9 mouse cellular contexts compared by ENCODE assay signal in the genomic region with DNA sequence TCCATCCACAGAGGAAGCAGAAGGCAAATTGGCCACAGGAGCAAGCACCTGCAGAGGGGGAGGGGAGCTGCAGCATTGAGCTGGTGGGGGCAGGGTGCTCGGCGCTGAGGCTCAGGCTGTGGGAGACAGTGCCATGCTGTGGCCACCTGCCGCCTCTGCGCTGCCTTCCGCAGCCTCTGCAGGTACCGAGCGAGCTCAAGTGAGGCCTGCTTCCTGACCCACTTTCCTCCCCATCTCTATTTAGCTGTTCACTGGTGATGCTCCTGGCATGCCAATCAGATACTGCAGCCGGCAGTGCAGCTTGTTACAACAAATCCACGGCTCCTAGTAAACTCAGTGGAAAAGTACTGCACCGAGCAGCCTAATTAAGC.
A peak's percentile ranks its signal among the peaks of the same experiment; 100 is the strongest.
DNase-seq lines count a peak whose midpoint lies in the region; ATAC-seq and TF ChIP-seq lines count a peak whose summit lies in the region.
"Had no signal": no experiment of that assay in that cellular context is flagged by ENCODE, and none has a peak within 500 bp of the region (broad histone marks: within the 10 kb centered on the region; RNA-seq: fewer than 3 reads in every experiment).

No protein-coding gene starts in this region.

- peak; percentile 43; the same call in 1 of the 2 replicates for TF ChIP-seq CTCF in testis, adult 2 months (IDR thresholded peaks at IDR 0.05; ENCODE audit: control insufficient read depth, insufficient read depth, insufficient replicate concordance, low read depth, low read length)
- TF ChIP-seq CTCF in small intestine, adult 2 months (IDR thresholded peaks at IDR 0.05; ENCODE audit: extremely low read depth, insufficient read length, insufficient replicate concordance, low read depth, low read length), result peak; percentile 39; the same call in 1 of the 2 replicates

- H3K4me1 ChIP-seq in testis, adult 2 months (ENCODE audit: control insufficient read depth, insufficient read depth, low read length), result peaks cover 2% of the 10 kb centered on the region; the same call in 1 of the 2 replicates
- H3K4me1 ChIP-seq in hindbrain, embryonic 13.5 days (replicated peaks), result peaks cover 33% of the 10 kb centered on the region
- H3K4me1 ChIP-seq in small intestine, adult 2 months (ENCODE audit: control insufficient read depth, insufficient read depth, insufficient read length, low read length), result no peaks in the 10 kb centered on the region
- H3K4me1 ChIP-seq: lung, embryonic 15.5 days had no signal

- DNase-seq in testis, postnatal 14 days (ENCODE audit: low spot score), result no peak
- peak; percentile 19 for DNase-seq in embryo, embryonic 10.5 days (ENCODE audit: low spot score)
- peak; percentile 70 for DNase-seq in layer of hippocampus, adult 9-11 months
- no peak for DNase-seq in urinary bladder, postnatal 14 days (ENCODE audit: low spot score)

- peak overlapping the region; percentile 31 for H3K4me2 ChIP-seq in hindbrain, embryonic 13.5 days
- H3K4me2 ChIP-seq: lung, embryonic 15.5 days had no signal

- H3K9me3 ChIP-seq in hindbrain, embryonic 13.5 days, result no peaks in the 10 kb centered on the region
- H3K9me3 ChIP-seq: lung, embryonic 15.5 days had no signal

- no peak overlapping the region; the same call in 1 of the 2 replicates for H3K9ac ChIP-seq in hindbrain, embryonic 13.5 days
- H3K9ac ChIP-seq: lung, embryonic 15.5 days had no signal

- 8% methylated on average over 10 of the region's 10 CpGs for WGBS in hindbrain, embryonic 13.5 days
- WGBS in small intestine, adult 2 months, result 48% methylated on average over 10 of the region's 10 CpGs

- H3K27me3 ChIP-seq in testis, adult 2 months (ENCODE audit: control insufficient read depth, insufficient read depth, low read length), result no peaks in the 10 kb centered on the region
- H3K27me3 ChIP-seq in hindbrain, embryonic 13.5 days, result no peaks in the 10 kb centered on the region
- no peaks in the 10 kb centered on the region for H3K27me3 ChIP-seq in small intestine, adult 2 months (ENCODE audit: control insufficient read depth, insufficient read depth, low read length)
- H3K27me3 ChIP-seq: lung, embryonic 15.5 days had no signal

- ATAC-seq in hindbrain, embryonic 13.5 days (ENCODE audit: low FRiP score), result peak; percentile 85
- ATAC-seq in megakaryocyte-erythroid progenitor cell, adult 5-6 weeks (replicated peaks; ENCODE audit: low FRiP score, low TSS enrichment, poor library complexity, severe bottlenecking), result peak; percentile 86

- no peak overlapping the region for H3K4me3 ChIP-seq in testis, adult 2 months (ENCODE audit: control insufficient read depth, low read depth, low read length)
- H3K4me3 ChIP-seq in hindbrain, embryonic 13.5 days, result no peak overlapping the region
- H3K4me3 ChIP-seq in small intestine, adult 2 months (ENCODE audit: low read depth, low read length), result no peak overlapping the region
- H3K4me3 ChIP-seq: lung, embryonic 15.5 days had no signal

- H3K27ac ChIP-seq in testis, adult 2 months (ENCODE audit: control insufficient read depth, insufficient read depth, low read depth, low read length), result no peak overlapping the region
- peak overlapping the region; percentile 81 for H3K27ac ChIP-seq in hindbrain, embryonic 13.5 days
- no peak overlapping the region for H3K27ac ChIP-seq in small intestine, adult 2 months (ENCODE audit: insufficient read depth, low read depth, low read length)
- H3K27ac ChIP-seq: lung, embryonic 15.5 days had no signal

- no peaks in the 10 kb centered on the region for H3K36me3 ChIP-seq in testis, adult 2 months (ENCODE audit: control insufficient read depth, insufficient read depth, low read length)
- H3K36me3 ChIP-seq in hindbrain, embryonic 13.5 days, result no peaks in the 10 kb centered on the region
- no peaks in the 10 kb centered on the region for H3K36me3 ChIP-seq in small intestine, adult 2 months (ENCODE audit: control insufficient read depth, insufficient read depth, low read length)
- H3K36me3 ChIP-seq: lung, embryonic 15.5 days had no signal

- TF ChIP-seq POLR2A in testis, adult 2 months (IDR thresholded peaks at IDR 0.05; ENCODE audit: control insufficient read depth, low read depth, low read length), result no peak
- no peak for TF ChIP-seq POLR2A in small intestine, adult 2 months (IDR thresholded peaks at IDR 0.05; ENCODE audit: low read depth, low read length)

Comparison
In these comparisons a context has a peak if more than half of its experiments do, and no peak if none do; other contexts are left out.
1. DNase-seq: peak in embryo, embryonic 10.5 days (single experiment) and layer of hippocampus, adult 9-11 months (single experiment); none in testis, postnatal 14 days (single experiment) and urinary bladder, postnatal 14 days (single experiment).